Mouse (Mus musculus): ENCODE results near the gene Serpina3f. TPM values are rescaled to one million over a fixed set of nuclear protein-coding genes. Genes with fewer than 3 reads are reported as not detected.
"Not testable (repeated sequence)": the region's sequence is repeated elsewhere in the genome, so short reads cannot be mapped to it uniquely, and the experiment has no call there.

Serpina3f gene
- polyA plus RNA-seq, 1 experiment, result 8.1 TPM

- peak within 1 kb of the TSS; percentile 3 for H3K4me3 ChIP-seq (replicated peaks; ENCODE audit: control insufficient read depth, low read depth, low read length)
Measured at GRCm38 (mm10) chr12:104235915-104236314, 21.6 kb downstream of the Serpina3f start, which contains the start of gene Serpina3g. Gene Serpina3g (plus strand): TSS chr12:104236245.

GRCm38 (mm10) chr12:104238048-104238447 is 23.7 kb downstream of the Serpina3f start:
- WGBS, result 43% methylated on average over 1 of the region's 1 CpGs
- H3K27ac ChIP-seq (ENCODE audit: control insufficient read depth, insufficient read depth, low read depth, low read length, poor library complexity); H3K4me1 ChIP-seq (ENCODE audit: control insufficient read depth, insufficient read depth, low read length); H3K4me3 ChIP-seq (replicated peaks; ENCODE audit: control insufficient read depth, low read depth, low read length): not testable (repeated sequence)

More at GRCm38 (mm10) chr12:104235915-104236314, 21.6 kb downstream of the Serpina3f start, which contains the start of gene Serpina3g:
- Histone ChIP-seq H3K27ac (ENCODE audit: control insufficient read depth, insufficient read depth, low read depth, low read length, poor library complexity) (no peak within 1 kb of the TSS), H3K4me1 (ENCODE audit: control insufficient read depth, insufficient read depth, low read length) (peaks cover 1% of the 10 kb centered on the region; the same call in 1 of the 2 replicates)
- 1% methylated on average over 5 of the region's 5 CpGs for WGBS
- TF ChIP-seq POLR2A (IDR thresholded peaks at IDR 0.05; ENCODE audit: borderline replicate concordance, control insufficient read depth, low read depth, low read length), result no peak
- no peak for TF ChIP-seq CTCF (IDR thresholded peaks at IDR 0.05; ENCODE audit: control insufficient read depth, insufficient read depth, low read length)

GRCm38 (mm10) chr12:104243307-104243706 is 29.0 kb downstream of the Serpina3f start:
- no peak for TF ChIP-seq POLR2A (IDR thresholded peaks at IDR 0.05; ENCODE audit: borderline replicate concordance, control insufficient read depth, low read depth, low read length)
- no peak for TF ChIP-seq CTCF (IDR thresholded peaks at IDR 0.05; ENCODE audit: control insufficient read depth, insufficient read depth, low read length)
- Histone ChIP-seq H3K27ac (ENCODE audit: control insufficient read depth, insufficient read depth, low read depth, low read length, poor library complexity) (no peak overlapping the region), H3K4me1 (ENCODE audit: control insufficient read depth, insufficient read depth, low read length) (no peaks in the 10 kb centered on the region; the same call in 1 of the 2 replicates), H3K4me3 (replicated peaks; ENCODE audit: control insufficient read depth, low read depth, low read length) (no peak overlapping the region)

- Histone ChIP-seq H3K27ac (ENCODE audit: control insufficient read depth, insufficient read depth, low read depth, low read length, poor library complexity) (no peak overlapping the region), H3K4me1 (ENCODE audit: control insufficient read depth, insufficient read depth, low read length) (no peaks in the 10 kb centered on the region; the same call in 1 of the 2 replicates), H3K4me3 (replicated peaks; ENCODE audit: control insufficient read depth, low read depth, low read length) (no peak overlapping the region)
- TF ChIP-seq CTCF (IDR thresholded peaks at IDR 0.05; ENCODE audit: control insufficient read depth, insufficient read depth, low read length), result no peak
- TF ChIP-seq POLR2A (IDR thresholded peaks at IDR 0.05; ENCODE audit: borderline replicate concordance, control insufficient read depth, low read depth, low read length), result no peak
- 58% methylated on average over 1 of the region's 1 CpGs for WGBS
Measured at GRCm38 (mm10) chr12:104245092-104245491, 30.7 kb downstream of the Serpina3f start.

GRCm38 (mm10) chr12:104245595-104245994 is 31.3 kb downstream of the Serpina3f start:
- WGBS, result 69% methylated on average over 3 of the region's 3 CpGs
- no peak overlapping the region for H3K4me3 ChIP-seq (replicated peaks; ENCODE audit: control insufficient read depth, low read depth, low read length)
- no peak for TF ChIP-seq CTCF (IDR thresholded peaks at IDR 0.05; ENCODE audit: control insufficient read depth, insufficient read depth, low read length)
- no peak for TF ChIP-seq POLR2A (IDR thresholded peaks at IDR 0.05; ENCODE audit: borderline replicate concordance, control insufficient read depth, low read depth, low read length)
- no peak overlapping the region for H3K27ac ChIP-seq (ENCODE audit: control insufficient read depth, insufficient read depth, low read depth, low read length, poor library complexity)
- no peaks in the 10 kb centered on the region; the same call in 1 of the 2 replicates for H3K4me1 ChIP-seq (ENCODE audit: control insufficient read depth, insufficient read depth, low read length)

GRCm38 (mm10) chr12:104247553-104248002 is 33.2 kb downstream of the Serpina3f start:
- Histone ChIP-seq H3K4me1 (ENCODE audit: control insufficient read depth, insufficient read depth, low read length) (no peaks in the 10 kb centered on the region; the same call in 1 of the 2 replicates), H3K4me3 (replicated peaks; ENCODE audit: control insufficient read depth, low read depth, low read length) (no peak overlapping the region), H3K27ac (ENCODE audit: control insufficient read depth, insufficient read depth, low read depth, low read length, poor library complexity) (no peak overlapping the region)
- no peak for TF ChIP-seq CTCF (IDR thresholded peaks at IDR 0.05; ENCODE audit: control insufficient read depth, insufficient read depth, low read length)

GRCm38 (mm10) chr12:104248231-104248630 is 33.9 kb downstream of the Serpina3f start:
- no peak overlapping the region for H3K27ac ChIP-seq (ENCODE audit: control insufficient read depth, insufficient read depth, low read depth, low read length, poor library complexity)
- no peak for TF ChIP-seq CTCF (IDR thresholded peaks at IDR 0.05; ENCODE audit: control insufficient read depth, insufficient read depth, low read length)
- no peak for TF ChIP-seq POLR2A (IDR thresholded peaks at IDR 0.05; ENCODE audit: borderline replicate concordance, control insufficient read depth, low read depth, low read length)
- WGBS, result 67% methylated on average over 3 of the region's 3 CpGs
- H3K4me3 ChIP-seq (replicated peaks; ENCODE audit: control insufficient read depth, low read depth, low read length), result no peak overlapping the region
- H3K4me1 ChIP-seq (ENCODE audit: control insufficient read depth, insufficient read depth, low read length), result no peaks in the 10 kb centered on the region

GRCm38 (mm10) chr12:104261041-104261440 is 46.7 kb downstream of the Serpina3f start:
- TF ChIP-seq POLR2A (IDR thresholded peaks at IDR 0.05; ENCODE audit: borderline replicate concordance, control insufficient read depth, low read depth, low read length) (no peak), CTCF (IDR thresholded peaks at IDR 0.05; ENCODE audit: control insufficient read depth, insufficient read depth, low read length) (no peak)
- Histone ChIP-seq H3K4me1 (ENCODE audit: control insufficient read depth, insufficient read depth, low read length) (no peaks in the 10 kb centered on the region), H3K4me3 (replicated peaks; ENCODE audit: control insufficient read depth, low read depth, low read length) (no peak overlapping the region), H3K27ac (ENCODE audit: control insufficient read depth, insufficient read depth, low read depth, low read length, poor library complexity) (no peak overlapping the region)
- 71% methylated on average over 3 of the region's 3 CpGs for WGBS

GRCm38 (mm10) chr12:104262863-104263262 is 48.5 kb downstream of the Serpina3f start, which contains the start of gene Serpina3i:
Gene Serpina3i (plus strand): TSS chr12:104263122.
- H3K4me1 ChIP-seq (ENCODE audit: control insufficient read depth, insufficient read depth, low read length), result peaks cover 1% of the 10 kb centered on the region; the same call in 1 of the 2 replicates
- H3K27ac ChIP-seq (ENCODE audit: control insufficient read depth, insufficient read depth, low read depth, low read length, poor library complexity), result no peak within 1 kb of the TSS
- H3K4me3 ChIP-seq (replicated peaks; ENCODE audit: control insufficient read depth, low read depth, low read length), result no peak within 1 kb of the TSS
- TF ChIP-seq CTCF (IDR thresholded peaks at IDR 0.05; ENCODE audit: control insufficient read depth, insufficient read depth, low read length), result no peak
- TF ChIP-seq POLR2A (IDR thresholded peaks at IDR 0.05; ENCODE audit: borderline replicate concordance, control insufficient read depth, low read depth, low read length), result no peak
